Mouse (Mus musculus) lung, postnatal 25 days (tissue): Measurements from ENCODE around the gene Gtse1.
"Not testable (repeated sequence)": the region's sequence is repeated elsewhere in the genome, so short reads cannot be mapped to it uniquely, and the experiment has no call there.

Source experiments
- DNase-seq: peaks from one replicate; pipeline ENCODE4 v3.0.0; 2022; ENCODE audit warnings: low spot score

Gene Gtse1

GRCm38 (mm10) chr15:85859490-85860031 lies at the start of gene Gtse1:
TSS of gene Gtse1 (plus strand) at chr15:85859745.
- DNase-seq = peak; percentile 97

GRCm38 (mm10) chr15:85810462-85810805 lies 49.1 kb upstream of the Gtse1 start:
- DNase-seq = no peak

GRCm38 (mm10) chr15:85810806-85811521 lies 48.6 kb upstream of the Gtse1 start:
- DNase-seq = peak; percentile 64

GRCm38 (mm10) chr15:85811535-85812277 lies 47.8 kb upstream of the Gtse1 start, which contains the start of gene Cdpf1:
TSS of gene Cdpf1 (minus strand) at chr15:85811697.
- peak; percentile 99 for DNase-seq

GRCm38 (mm10) chr15:85813428-85813827 lies 46.1 kb upstream of the Gtse1 start:
- DNase-seq = no peak

GRCm38 (mm10) chr15:85821203-85822010 lies 38.1 kb upstream of the Gtse1 start, which contains the start of gene Pkdrej:
TSS of gene Pkdrej (minus strand) at chr15:85821734.
- DNase-seq = no peak

GRCm38 (mm10) chr15:85822011-85822359 lies 37.6 kb upstream of the Gtse1 start:
- no peak for DNase-seq

- no peak for DNase-seq
Measured at GRCm38 (mm10) chr15:85826676-85827075, 32.9 kb upstream of the Gtse1 start.

GRCm38 (mm10) chr15:85828071-85828470 lies 31.5 kb upstream of the Gtse1 start:
- peak; percentile 55 for DNase-seq

- DNase-seq = no peak
Measured at GRCm38 (mm10) chr15:85829470-85829869, 30.1 kb upstream of the Gtse1 start.

GRCm38 (mm10) chr15:85831954-85832590 lies 27.5 kb upstream of the Gtse1 start, which contains the start of gene Ttc38:
TSS of gene Ttc38 (plus strand) at chr15:85832306.
- DNase-seq = peak; percentile 91

- DNase-seq = no peak
Measured at GRCm38 (mm10) chr15:85832599-85832998, 26.9 kb upstream of the Gtse1 start.

- DNase-seq = no peak
Measured at GRCm38 (mm10) chr15:85835335-85835734, 24.2 kb upstream of the Gtse1 start.

GRCm38 (mm10) chr15:85836887-85837286 lies 22.7 kb upstream of the Gtse1 start:
- DNase-seq = no peak

GRCm38 (mm10) chr15:85840983-85841382 lies 18.6 kb upstream of the Gtse1 start:
- DNase-seq = no peak

- no peak for DNase-seq
Measured at GRCm38 (mm10) chr15:85841796-85842360, 17.7 kb upstream of the Gtse1 start.

GRCm38 (mm10) chr15:85845071-85845470 lies 14.5 kb upstream of the Gtse1 start:
- DNase-seq = no peak

GRCm38 (mm10) chr15:85851656-85852392 lies 7.7 kb upstream of the Gtse1 start:
- DNase-seq = no peak

- DNase-seq = no peak
Measured at GRCm38 (mm10) chr15:85858980-85859489, 510 bp upstream of the Gtse1 start.

- not testable (repeated sequence) for DNase-seq
Measured at GRCm38 (mm10) chr15:85865913-85866312, 6.4 kb downstream of the Gtse1 start.
